Mouse (Mus musculus): ENCODE results near the gene Matn1.

The Matn1 gene

DNA sequence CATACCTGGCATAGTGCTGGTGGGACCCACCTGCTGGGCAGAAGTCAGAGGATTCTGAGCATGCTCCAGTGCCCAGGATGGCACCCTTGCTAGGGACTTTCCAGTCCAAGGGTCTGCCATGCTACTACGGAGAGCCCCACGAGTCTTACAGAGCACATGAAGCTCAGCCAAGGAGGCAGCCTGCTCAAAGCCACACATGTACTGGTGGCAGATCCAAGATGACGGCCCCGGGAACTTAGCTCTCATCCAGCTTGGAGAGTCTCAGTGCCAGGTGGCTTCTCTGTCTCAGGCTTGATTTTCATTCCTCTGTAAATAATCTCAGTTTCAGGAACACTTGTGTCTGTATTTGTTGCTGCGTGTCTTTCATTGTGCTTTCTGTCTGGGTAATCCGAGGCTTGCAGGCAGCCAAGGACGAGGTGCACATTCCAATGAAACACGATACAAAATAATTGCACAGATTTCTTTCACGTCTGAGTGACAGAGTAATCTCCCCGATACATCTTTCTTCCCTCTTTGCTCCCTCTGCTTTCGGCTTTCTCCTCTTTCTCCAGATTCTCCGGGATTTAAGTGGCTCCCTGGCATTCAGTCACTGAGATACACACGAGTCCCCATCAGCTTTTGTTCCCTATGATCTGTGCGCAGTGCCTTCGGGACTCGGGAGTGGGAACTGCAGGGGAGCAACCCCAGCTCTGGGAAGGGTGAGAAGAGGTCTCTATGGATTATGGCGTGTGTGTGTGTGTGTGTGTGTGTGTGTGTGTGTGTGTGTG lies 40.4 kb downstream of the Matn1 start:
- DNase-seq (ENCODE audit: low spot score): no peak

DNA sequence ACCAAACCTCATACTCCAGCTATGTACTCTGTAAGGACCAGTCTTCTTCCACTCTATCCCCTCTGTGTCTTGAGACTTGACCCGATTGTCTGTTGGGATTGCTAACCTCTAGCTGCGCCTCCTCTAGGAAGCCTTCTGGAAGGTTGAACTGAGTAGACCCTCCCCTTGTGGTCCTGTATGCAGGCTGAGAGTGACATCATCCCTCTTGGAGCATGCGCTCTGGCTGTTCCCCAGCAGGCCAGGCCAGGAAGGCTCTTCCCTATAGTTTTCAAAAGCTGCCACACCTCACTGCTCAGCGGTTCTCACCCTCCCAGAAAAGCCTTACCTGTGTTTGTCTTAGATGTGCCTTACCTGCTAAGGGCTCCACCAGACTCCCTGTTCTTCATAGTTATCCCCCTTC lies 42.9 kb downstream of the Matn1 start:
- DNase-seq (ENCODE audit: low spot score): no peak

DNA sequence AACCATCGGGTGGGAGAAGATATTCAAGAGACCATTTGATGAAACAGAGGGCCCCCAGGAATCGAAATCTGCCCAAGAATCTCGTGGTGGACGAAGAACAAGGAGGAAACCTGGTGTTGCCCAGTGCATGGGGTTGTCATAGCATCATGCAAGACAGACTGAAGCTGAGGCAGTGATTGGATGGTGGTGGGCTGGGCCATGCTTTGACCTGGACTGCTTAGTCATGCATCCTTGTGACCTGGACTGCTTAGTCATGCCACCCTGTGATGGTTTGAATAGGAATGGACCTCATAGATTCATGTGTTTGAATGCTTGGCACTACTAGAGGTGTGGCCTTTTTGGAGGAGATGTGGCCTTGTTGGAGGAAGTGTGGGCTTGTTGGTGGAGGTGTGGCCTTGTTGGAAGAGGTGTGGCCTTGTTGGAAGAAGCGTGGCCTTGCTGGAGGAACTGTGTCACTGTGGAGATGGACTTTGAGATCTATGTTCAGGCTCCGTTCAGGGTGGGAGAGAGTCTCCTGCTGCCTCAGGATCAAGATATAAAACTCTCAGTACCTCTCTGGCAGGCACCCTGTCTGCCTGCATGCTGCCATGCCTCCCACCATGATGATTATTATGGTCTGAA lies 44.1 kb downstream of the Matn1 start:
- DNase-seq (ENCODE audit: low spot score): no peak

DNA sequence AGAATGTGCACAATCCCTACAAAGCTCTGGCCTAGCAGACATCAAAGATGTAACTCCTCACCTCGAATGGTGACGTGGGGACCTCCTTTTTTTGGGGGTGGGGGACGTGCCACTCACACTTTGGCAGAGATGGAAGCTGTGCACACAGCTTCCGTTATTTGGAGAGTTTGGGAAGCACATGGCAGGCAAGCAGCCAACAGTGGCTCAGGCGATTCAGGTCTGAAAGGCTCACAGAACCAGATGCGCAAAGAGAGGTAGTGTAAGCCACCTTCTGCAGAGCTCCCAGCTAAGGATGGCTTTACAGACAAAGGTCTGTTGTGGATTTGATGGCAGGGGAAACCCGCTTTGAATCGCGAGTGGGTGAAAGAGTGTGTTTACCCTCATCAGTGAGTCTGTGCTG lies 45.0 kb downstream of the Matn1 start:
- no peak for DNase-seq (ENCODE audit: low spot score)

DNA sequence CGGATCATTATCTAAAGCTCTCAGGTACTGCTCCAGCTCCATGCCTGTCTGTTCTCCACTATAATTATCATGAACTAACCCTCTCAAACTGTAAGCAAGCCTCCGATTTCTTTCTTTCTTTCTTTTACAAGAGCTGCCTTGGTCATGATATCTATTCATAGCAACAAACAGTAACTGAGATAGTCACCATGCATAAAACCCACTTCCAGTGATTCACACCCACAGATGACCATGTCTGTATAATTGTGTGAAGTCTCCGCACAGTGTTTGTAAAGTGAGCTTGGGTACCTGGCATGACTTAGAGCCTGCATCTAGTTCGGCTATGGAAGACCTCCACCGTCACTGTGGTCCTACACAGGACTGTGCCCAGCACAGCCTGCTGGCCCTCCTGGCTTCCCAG lies 46.8 kb downstream of the Matn1 start:
- DNase-seq (ENCODE audit: low spot score): no peak

DNA sequence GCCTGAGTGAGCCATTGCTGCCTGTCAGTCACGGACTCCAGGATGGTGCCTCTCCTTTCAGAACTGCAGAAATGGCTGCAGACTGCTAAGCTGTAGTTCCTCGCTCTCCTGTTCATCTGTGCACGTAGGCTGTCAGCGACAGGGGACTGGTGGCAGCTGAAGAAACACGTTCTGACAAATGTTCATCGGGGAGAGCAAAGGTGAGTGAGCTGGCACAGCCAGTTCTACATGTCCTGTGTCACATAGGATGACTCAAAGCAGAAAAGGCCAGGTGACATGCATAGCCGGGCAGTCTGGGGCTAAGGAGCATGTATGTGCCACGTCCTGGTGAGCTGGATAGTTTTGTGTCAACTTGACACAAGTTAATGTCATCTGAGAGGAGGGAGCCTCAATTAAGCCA lies 50.4 kb downstream of the Matn1 start:
- DNase-seq (ENCODE audit: low spot score): no peak

DNA sequence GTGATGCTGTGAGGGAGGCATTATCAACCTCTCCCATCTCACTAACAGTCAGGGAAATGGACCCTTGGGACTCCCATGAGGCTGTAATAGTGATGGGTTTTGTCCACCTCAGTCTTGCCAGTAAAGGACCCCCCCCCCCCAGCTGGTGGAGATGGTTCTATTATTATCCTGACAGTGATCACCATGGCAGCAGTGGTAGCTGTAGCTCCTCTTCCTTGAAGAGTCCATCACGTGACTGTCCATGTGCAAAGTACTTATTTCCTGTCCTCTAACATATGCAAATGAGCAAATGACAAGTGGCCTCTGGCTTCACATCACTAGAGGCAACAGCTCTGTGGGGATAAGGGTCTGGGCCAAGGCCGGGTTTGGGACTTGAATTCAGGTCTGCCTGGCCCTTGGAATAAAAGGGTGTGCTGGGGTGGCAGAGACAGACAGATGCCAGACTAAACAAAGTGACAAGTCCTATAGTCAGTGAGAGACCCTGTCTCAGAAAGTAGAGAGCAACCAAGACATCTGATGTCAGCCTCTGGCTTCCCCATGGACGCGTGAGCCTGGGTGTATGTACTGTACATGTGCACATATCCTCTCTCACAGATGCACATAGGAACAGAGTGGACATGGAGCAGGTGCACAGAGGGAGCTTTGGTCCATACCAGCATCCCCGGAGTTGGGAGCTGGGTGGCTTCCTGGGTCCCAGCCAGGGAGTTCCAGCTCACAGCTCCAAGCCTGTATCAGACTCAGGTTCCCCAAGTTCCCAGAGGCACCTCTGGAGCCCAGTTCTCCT lies 55.8 kb downstream of the Matn1 start:
- DNase-seq (ENCODE audit: low spot score): no peak

DNA sequence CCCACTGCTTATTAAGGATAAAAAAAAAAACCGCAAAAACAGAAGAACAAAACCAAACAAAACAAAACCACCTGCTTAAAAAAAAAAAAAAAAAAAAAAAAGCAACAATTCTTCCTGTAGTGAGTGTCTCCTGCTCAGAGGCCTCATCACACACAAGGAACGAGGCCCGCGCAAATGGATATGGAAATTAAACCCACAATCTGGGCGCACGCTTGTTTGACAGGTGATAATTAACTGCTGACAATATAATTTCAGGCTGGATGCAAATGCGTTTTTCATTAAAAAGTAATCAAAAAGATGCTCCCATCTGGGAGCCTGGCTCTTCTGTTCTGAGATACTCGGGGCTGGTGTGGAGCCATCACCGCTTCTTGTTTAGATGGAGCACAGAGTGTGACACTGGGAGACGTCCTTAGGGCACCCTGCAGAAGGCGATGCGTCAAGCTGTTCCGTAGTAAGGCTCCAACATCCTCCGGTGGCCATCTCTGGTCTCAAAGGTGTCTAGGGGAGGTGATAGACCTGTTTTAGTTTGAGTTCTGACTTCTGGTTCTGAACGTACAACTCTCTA lies 56.5 kb downstream of the Matn1 start:
- DNase-seq (ENCODE audit: low spot score): no peak

Data from spleen, adult 12 weeks (tissue).